Mouse (Mus musculus) bone marrow macrophage, adult 2 months (primary cell): ENCODE measurements around the gene Efna3. TPM values are rescaled to one million over a fixed set of nuclear protein-coding genes. Genes with fewer than 3 reads are reported as not detected.

ENCODE experiments used
- H3K27ac ChIP-seq: 2 replicates; pipeline ENCODE4 v1.5.1; 2012; ENCODE audit warnings: low read depth, low read length; ENCODE audit not compliant: insufficient read depth
- H3K4me1 ChIP-seq: 2 replicates; pipeline ENCODE4 v1.6.1; 2012; ENCODE audit warnings: low read length; ENCODE audit not compliant: control insufficient read depth, insufficient read depth
- H3K4me3 ChIP-seq: 2 replicates; pipeline ENCODE4 v1.5.1; 2012; ENCODE audit warnings: mild to moderate bottlenecking, low read length, moderate library complexity; ENCODE audit not compliant: insufficient read depth
- CTCF ChIP-seq: IDR thresholded peaks from 2 replicates; pipeline ENCODE4 v1.5.1; 2012; ENCODE audit warnings: low read depth, mild to moderate bottlenecking, low read length, moderate library complexity
- POLR2A ChIP-seq: IDR thresholded peaks from 2 replicates; pipeline ENCODE4 v1.6.1; 2012; ENCODE audit warnings: mild to moderate bottlenecking, low read depth, low read length, borderline replicate concordance
- polyA plus RNA-seq: library from polyadenylated mRNA; stranded (reverse); fragments of >200 nt; gene quantifications from 2 replicates; pipeline ENCODE4 v1.2.4, GENCODE M21; 2012; ENCODE audit not compliant: missing spikeins, insufficient read depth, insufficient read length

The Efna3 gene
- polyA plus RNA-seq: not detected in 2 replicates

- Histone ChIP-seq H3K4me3 (peak within 1 kb of the TSS; percentile 38), H3K4me1 (peaks cover 3% of the 10 kb centered on the region; the same call in 1 of the 2 replicates), H3K27ac (no peak within 1 kb of the TSS)
- TF ChIP-seq POLR2A (no peak), CTCF (no peak)
These were observed at the start of gene Efna3 for GRCm38 (mm10) chr3:89322514-89323165. Efna3 (minus strand) TSS chr3:89322965.

- TF ChIP-seq POLR2A (no peak), CTCF (no peak)
- H3K27ac ChIP-seq: no peak overlapping the region
- H3K4me3 ChIP-seq: no peak overlapping the region
- no peaks in the 10 kb centered on the region for H3K4me1 ChIP-seq
These were observed 44.6 kb upstream of the Efna3 start for GRCm38 (mm10) chr3:89367338-89367737.

DNA sequence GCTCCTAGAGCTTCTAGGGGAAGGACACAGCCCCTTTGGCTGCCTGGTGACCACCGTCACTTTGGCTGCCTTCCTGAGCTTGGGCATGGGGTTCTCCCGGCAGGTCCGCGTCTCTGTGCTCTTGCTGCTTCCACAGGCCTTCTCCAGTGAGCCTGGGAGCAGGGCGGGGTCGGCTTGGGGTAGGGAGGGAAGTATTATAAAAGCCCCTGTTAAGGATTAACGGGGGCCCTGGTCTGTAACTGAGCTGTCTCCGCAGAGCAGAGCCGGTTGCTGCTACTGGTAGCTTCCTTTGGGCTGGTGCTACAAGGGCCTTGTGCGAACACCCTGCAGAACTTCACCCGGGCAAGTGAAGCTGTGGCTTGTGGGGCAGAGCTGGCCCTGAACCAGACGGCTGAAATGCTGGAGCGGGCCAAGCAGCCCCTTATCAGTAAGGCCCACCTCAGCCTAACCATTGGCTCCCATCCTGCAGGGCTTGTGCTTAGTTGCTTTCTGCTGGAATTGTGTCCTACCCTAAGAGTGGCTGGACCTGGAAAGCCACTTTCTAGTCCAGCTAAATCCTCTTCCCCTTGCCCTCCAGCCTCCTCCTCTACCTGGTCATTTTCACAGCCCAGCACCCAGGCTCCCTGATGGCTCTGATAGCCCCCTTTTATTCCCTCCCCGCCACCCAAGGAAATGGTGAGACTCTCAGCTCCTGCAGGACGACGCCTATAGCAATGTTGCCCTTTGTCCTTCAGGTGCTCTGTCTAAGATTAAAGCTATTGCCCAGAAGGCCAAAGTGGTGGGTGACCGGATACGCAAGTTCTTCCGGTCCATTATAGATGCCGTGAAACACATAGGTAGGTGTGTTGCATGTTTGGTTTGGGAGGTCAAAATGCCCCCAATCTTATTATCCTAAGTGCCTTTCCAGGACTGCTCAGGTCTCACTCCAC, 43.0 kb upstream of the Efna3 start:
- no peak for TF ChIP-seq POLR2A
- no peak for TF ChIP-seq CTCF
- no peak overlapping the region for H3K4me3 ChIP-seq
- H3K27ac ChIP-seq: no peak overlapping the region
- H3K4me1 ChIP-seq: peaks cover under 1% of the 10 kb centered on the region; the same call in 1 of the 2 replicates

DNA sequence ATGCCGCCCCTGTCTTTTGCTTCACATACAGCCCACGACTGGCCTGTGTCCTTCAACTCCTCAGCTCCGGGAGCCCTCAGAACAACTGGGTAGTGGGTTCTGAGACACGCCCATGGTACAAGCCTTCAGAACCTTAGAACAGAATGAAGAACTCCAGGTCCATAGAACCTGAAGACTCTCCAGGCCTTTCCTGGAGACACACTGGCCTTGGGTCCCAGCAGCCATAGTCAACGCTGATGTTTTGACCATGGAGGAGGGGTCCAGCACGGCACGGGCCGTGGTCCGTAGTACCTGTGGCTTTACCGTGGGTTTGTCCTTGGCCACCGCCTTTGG, 42.4 kb upstream of the Efna3 start, which contains the start of gene Dcst1:
TSS of gene Dcst1 (minus strand) at position 101 of the 333 bp plus-strand sequence.
- H3K4me1 ChIP-seq: peaks cover 4% of the 10 kb centered on the region
- no peak within 1 kb of the TSS for H3K4me3 ChIP-seq
- H3K27ac ChIP-seq: no peak within 1 kb of the TSS
- TF ChIP-seq POLR2A (no peak), CTCF (no peak)

DNA sequence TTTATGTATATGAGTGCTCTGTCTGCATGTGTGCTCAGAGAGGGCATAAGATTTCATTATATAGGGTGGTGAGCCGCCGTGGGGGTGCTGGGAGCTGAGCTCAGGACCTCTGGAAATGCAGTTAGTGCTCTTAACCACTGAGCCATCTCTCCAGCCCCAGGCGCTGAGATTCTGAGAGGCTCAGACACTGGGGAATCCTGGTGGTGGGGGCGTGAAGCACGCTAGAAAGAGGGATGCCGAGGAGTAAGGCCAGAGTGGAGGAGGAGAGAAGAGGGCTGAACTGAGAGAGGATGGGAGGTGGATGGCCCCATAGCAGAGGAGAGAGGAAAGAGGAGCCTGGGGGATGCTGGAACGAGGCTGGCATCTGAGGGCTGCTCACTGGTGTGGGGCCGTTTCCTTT, 41.9 kb upstream of the Efna3 start:
- Histone ChIP-seq H3K4me3 (no peak overlapping the region), H3K4me1 (peaks cover 9% of the 10 kb centered on the region), H3K27ac (no peak overlapping the region)
- TF ChIP-seq POLR2A (no peak), CTCF (no peak)

- no peak within 1 kb of the TSS for H3K27ac ChIP-seq
- H3K4me3 ChIP-seq: no peak within 1 kb of the TSS
- H3K4me1 ChIP-seq: peaks cover 14% of the 10 kb centered on the region
- TF ChIP-seq CTCF: no peak
- TF ChIP-seq POLR2A: no peak
These were observed 38.9 kb upstream of the Efna3 start, which contains the start of gene Dcst2 for GRCm38 (mm10) chr3:89361675-89362074. Dcst2 (plus strand) TSS chr3:89361975.

DNA sequence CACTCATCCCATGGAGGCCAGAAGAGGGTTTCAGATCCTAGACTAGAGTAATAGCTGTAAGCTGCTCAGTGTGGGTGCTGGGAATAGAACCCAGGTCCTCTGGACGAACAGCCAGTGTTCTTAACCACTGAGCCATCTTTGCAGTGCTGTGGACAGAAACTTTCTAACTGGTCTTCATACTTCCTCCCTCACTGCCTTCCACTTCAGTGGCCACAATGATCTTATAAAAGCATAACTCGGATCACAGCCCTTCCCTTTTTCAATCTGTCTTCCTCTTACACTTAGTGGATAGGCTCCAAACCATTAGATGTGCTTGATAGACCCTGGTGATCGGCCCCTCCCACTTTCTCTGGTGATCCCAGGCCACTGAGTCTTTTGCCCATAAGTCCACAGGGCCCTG, 37.5 kb upstream of the Efna3 start:
- H3K27ac ChIP-seq: no peak overlapping the region; the same call in 1 of the 2 replicates
- peaks cover 16% of the 10 kb centered on the region for H3K4me1 ChIP-seq
- no peak overlapping the region for H3K4me3 ChIP-seq
- TF ChIP-seq CTCF (no peak), POLR2A (no peak)

GRCm38 (mm10) chr3:89359630-89360029, 36.9 kb upstream of the Efna3 start:
- no peak overlapping the region for H3K4me3 ChIP-seq
- TF ChIP-seq CTCF: no peak
- TF ChIP-seq POLR2A: no peak
- H3K27ac ChIP-seq: no peak overlapping the region
- H3K4me1 ChIP-seq: peaks cover 17% of the 10 kb centered on the region

DNA sequence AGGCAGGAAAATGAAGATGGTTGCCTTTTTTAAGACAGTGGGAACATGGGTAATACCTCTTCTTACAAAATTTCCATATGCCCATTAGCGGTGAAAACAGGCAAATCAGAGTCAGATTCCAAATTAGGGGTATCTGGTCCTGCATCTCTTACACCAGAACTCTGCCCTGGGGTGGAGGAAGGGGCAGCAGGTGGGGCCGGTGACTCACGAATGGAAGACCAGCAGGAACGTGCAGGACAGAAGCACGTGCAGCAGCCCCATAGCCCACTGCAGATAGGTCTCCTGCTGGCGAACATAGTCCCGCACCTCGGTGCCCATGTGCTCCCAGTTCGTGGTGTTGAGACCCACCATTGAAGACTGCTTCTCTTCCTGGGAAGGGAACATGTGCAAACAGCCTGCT, 33.3 kb upstream of the Efna3 start:
- no peak overlapping the region for H3K27ac ChIP-seq
- TF ChIP-seq CTCF (no peak), POLR2A (no peak)
- H3K4me1 ChIP-seq: peaks cover 17% of the 10 kb centered on the region
- no peak overlapping the region for H3K4me3 ChIP-seq

DNA sequence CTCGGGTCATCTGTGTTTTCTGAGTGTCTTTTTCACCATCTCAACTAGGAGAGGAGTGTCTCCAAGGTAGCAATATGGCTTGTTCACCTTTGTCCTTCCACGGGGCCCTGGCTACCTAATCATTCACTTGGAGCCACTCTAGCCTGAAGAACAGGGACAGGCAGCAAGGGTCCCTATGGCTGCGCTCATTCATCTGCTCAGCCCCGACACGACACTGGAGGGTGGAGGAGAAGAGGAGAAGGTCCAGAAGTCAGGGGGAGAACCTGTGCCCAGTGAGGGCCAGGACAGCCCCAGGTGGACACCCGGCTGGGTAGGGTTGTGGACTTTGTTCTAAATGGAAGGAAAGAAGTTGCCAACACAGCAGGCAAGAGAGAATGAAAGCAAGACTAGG, 32.7 kb upstream of the Efna3 start:
- Histone ChIP-seq H3K4me1 (peaks cover 16% of the 10 kb centered on the region), H3K4me3 (no peak overlapping the region), H3K27ac (no peak overlapping the region)
- TF ChIP-seq POLR2A (no peak), CTCF (no peak)
